Mouse (Mus musculus): Measurements from ENCODE around the gene Rab22a. TPM values are rescaled to one million over a fixed set of nuclear protein-coding genes. Genes with fewer than 3 reads are reported as not detected.
"Not testable (repeated sequence)": the region's sequence is repeated elsewhere in the genome, so short reads cannot be mapped to it uniquely, and the experiment has no call there.

Rab22a gene
- total RNA-seq, 2 experiments from 2014 or later: 30.1 to 30.2 TPM

DNA sequence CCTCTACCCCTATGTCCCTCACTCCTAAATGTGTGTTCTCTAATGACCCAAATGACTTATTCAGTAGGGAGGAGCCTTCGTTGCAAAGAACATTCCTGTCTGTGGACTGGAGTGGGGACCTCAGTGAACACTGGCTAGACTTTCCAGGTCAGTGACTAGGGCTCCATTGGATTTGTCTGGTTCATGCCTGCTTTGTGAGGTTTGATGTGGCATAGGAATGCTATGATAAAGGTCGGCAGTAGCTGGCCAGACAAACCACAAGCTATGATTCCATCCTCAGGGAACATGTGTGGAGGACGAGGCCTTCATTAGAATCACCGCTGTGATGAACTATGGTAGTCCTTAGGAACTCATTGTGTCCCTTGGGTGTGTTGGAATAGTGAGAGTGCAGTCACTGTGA is 5.2 kb downstream of the Rab22a start:
- no peak for DNase-seq
- intact Hi-C loops (cut with DNase I): loop anchor here (5.0 kb wide), 1 partner anchor 73 kb away; the partner anchor contains the start of gene Vapb

DNA sequence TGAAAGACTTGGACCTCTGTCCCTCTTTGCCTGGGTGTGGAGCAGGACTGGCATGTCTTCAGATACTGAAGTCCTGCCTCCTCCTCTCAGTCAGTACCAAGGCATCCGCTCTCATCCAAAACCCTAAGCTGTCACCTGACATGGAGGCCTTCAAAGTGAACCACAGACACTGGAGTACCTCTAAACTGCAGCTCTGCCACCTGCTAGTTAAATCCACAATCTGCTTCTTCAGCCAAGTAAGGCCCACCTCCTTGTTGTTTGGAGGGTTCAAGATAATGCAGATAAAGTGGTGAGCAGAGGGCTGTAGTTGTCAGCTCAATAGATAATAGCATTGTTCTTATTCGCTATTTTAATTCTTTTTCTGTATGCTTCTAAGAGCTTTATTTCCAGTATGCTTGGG is 5.7 kb downstream of the Rab22a start:
- DNase-seq: no peak
- intact Hi-C loops (cut with DNase I): no loop called here

DNA sequence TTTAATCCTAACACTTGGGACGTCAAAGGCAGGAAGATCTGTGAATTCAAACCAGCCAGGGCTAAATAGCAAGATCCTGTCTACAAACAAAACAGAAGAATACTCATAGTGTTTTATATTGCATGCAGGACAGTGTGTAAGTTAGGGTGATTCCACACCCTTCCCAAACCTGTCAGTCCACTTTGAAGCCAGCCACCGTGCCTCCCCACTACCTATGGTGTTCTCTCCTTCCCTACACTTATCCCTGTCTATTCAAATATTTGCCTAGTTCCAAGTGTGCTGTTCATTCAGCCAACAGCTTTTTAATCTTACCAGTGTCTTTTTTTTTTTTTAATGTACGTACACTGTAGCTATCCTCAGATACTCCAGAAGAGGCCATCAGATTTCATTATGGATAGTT is 7.3 kb downstream of the Rab22a start:
- intact Hi-C loops (cut with DNase I): no loop called here
- DNase-seq: no peak

DNA sequence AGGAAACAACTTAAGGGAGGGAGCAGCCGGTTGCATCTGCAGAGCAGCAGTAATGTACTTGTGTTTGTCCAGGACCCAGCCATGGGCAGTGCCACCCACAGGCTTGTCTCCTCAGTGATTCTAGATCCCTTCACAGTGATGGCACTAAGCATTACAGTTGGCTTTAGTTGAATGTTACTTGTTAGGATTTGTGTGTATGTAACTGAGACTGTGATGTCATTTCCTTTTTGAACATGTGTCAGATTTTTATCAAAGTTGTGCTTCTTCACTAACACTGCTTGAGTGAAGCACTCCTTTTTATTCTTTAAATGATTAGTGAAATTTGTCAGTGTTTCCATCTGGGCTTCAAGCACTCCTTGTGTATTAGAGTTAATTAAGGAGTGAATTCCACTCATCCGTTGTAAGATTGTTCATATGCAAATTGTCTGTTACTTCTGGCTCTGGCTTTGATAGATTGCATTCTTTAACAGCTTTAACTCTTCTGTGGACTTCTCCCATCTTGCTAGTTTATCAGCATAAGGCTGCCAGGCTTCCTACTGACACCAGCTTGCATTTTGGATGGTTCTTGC is 12.9 kb downstream of the Rab22a start:
- DNase-seq: no peak
- intact Hi-C loops (cut with DNase I): no loop called here

DNA sequence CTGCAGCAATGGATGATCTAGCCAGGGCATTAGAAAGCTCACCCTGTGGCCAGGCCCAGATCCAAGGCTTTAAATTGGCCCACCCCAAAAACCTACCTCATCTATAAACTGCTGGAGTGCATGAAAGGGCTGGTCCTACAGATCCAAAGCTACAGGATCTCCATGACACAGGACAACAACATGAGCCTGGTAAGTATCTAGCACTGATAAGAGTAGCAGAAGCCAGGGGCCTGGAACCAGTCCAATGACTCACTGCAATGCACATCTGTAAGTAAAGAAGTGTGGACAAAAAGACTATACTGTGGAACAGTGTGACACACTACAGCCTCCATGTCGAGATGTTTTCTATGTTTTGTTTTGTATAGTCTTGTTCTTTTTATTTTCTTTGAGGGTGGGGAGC is 13.9 kb downstream of the Rab22a start:
- intact Hi-C loops (cut with DNase I): no loop called here
- no peak for DNase-seq

DNA sequence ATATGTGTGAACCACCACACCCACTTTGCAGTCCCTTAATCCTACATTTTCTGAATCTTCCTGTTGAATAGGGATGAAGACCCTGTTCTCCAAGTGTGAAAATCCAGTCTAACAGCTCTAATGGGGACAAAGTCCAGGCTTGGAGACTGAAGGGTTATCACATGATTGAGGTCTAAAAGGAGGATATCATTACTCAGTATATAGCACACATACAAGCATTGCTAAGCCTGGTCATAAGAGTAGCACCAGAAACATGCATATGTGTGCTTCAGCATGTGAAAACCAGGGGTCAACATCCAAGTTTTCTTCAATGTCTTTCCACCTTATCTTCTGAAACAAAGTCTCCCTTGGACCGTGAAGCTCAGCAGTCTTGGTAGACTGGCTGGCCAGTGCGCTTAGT is 19.0 kb downstream of the Rab22a start:
- intact Hi-C loops (cut with DNase I): no loop called here
- no peak for DNase-seq

DNA sequence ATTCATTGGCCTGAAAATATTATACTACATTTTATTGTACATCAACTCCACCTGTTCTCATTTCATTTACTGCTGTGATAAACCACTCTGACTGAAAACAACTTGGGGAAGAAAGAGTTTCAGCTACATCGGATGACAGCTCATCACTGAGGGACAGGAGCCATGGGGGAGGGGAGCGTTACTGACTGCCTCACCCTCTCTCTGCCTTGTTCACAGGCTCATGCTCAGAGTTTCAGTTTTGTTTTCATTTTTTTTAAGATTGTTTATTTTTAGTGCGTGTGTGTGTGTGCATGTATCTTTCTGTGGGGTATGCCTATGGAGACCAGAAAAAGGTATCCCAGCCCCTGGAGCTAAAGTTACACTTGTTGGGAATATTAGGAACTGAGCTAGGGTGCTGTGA is 19.7 kb downstream of the Rab22a start:
- intact Hi-C loops (cut with DNase I): no loop called here
- DNase-seq: no peak

DNA sequence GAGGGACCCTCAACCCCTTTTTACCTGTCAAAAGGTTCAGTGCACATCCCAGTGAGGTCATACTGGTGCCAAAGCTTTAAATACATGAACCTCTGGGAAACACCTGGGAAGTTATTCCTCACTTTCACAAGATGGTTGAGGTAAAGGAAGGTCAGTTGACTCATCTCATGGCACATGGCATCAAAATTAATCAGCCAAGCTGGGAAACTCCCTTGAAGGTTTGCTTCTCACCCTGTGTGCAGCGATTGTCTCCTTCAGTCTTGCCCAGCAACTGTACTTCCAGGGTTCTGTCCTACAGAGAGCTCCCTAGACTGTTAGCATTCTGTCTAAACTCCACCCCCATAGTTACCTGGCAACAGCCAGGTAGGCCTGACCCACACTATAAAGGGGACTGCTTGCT is 20.6 kb downstream of the Rab22a start:
- intact Hi-C loops (cut with DNase I): no loop called here
- DNase-seq: no peak

DNA sequence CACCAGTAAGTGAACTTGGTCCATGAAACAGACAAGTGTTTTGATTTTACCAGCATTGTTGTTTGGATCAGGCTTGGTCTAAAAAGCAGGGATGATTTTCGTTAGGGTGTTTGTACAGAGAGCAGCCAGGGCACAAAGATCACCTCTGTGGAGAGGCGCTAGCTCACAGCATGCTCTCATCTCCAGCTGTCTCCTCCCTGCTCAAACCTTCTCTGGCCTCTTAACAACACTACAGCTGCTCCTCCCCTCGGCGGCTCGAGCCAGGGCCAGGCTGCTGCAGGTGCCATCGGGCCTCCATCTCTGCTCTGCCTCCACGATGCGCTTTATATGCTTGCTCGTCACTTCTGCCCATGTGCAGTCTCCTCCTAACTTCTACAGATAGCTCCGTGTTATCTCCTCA is 23.2 kb downstream of the Rab22a start:
- DNase-seq: peak; percentile 12 to 16
- intact Hi-C loops (cut with DNase I): no loop called here

DNA sequence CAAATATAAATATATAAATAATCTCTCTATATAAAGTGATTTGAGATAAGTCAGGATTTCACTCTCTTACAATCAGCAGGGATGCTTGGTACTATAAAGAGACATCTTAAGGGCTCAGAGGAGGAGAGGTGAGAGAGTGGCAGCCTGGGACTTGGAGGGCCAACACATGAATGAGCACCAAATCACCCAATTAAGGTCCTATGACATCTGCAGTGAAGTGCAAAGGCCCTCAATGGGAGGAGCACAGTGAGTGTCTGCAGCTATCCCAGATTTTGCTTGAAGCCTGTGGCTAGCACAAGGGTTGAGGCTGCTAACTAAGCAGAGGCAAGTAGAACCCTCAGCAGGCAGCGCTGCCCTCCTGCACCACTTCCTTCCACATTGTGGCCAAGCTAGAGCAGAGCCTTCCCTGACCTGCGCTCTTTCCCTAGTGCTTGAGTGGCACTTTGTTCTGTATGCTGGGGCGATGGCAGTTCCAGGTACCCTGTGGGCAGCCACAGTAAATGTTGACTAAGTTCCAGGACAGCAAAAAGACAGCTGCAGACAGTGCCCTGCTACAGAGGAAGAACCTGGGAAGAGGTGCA is 26.3 kb downstream of the Rab22a start:
- DNase-seq: no peak
- intact Hi-C loops (cut with DNase I): no loop called here

DNA sequence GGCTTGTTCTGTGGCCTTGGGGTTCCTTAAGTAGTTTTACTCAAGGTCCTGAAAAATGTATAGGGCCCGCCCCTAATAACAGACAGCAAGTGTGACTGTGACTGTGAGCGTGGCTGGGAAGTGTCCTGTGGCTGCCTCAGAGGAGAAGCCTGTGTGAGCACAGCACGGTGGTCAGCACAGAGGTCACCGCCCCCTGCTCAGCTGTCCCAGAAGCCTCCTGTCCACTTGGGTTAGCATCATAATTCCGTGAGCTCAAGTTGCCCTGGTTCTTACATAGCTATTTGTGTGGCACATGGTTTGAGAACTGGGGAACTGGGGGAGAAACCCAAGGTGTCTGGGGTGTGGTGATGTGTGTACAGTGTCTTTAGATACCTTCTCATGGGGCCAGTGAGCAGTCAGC is 27.8 kb downstream of the Rab22a start:
- intact Hi-C loops (cut with DNase I): no loop called here
- DNase-seq: no peak

DNA sequence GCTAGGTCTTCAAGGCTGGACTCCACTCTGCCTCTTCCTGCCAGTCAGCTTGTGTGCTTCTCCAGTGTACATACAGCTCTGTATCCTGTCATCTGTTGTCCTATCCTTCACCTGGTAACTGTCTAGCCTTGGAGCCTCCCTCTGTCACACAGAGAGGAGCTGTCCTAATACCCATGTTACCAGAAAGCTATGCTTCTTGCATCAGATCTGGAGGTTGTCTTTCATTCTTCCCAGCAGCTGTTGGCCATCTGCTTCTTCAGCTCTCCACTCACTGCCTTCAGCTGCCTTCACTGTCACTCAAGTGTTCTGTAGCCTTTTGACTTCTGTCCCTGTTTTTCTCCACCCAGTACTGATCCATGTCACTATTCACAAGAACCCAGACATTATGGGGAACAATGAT is 30.3 kb downstream of the Rab22a start:
- intact Hi-C loops (cut with DNase I): no loop called here
- no peak for DNase-seq

DNA sequence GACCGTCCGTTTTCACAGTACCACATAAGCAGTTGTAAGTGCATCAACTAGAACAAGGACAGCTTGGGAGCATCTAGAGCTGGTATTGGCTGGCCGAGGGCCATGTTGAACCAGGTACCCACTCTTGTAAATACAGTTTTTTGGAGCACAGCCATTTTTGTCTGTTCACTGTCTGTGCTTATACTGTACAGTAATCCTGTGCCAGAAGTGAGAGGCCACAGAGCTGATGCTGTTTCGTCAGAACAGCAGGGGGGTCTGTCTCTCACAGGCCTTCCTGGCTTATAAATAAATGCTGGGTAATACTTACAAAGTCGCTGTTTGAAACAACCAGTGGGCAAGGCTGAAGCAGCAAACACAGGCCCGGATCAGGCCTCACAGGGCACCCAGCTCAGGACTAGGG is 32.2 kb downstream of the Rab22a start:
- intact Hi-C loops (cut with DNase I): no loop called here
- DNase-seq: no peak

DNA sequence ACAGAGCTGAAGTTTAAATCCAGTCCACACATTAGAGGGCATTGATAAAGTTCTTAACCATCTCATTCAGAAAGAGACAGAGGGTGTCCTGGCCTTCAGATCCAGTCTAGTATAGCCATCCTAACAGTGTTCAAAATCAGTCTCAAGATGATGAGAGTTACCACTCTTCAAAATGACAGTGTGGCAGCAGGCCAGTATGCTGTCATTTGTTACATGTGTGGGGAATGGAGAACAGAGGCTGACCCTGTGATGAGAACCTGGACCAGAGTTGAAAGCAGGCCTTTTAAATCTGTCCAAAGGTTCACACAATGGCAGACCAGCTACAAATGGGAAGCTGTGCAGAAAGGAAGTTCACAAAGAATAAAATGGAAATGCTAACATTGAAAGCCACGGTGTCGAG is 33.1 kb downstream of the Rab22a start:
- intact Hi-C loops (cut with DNase I): no loop called here
- DNase-seq: peak in 1 of 2 experiments; percentile 54

DNA sequence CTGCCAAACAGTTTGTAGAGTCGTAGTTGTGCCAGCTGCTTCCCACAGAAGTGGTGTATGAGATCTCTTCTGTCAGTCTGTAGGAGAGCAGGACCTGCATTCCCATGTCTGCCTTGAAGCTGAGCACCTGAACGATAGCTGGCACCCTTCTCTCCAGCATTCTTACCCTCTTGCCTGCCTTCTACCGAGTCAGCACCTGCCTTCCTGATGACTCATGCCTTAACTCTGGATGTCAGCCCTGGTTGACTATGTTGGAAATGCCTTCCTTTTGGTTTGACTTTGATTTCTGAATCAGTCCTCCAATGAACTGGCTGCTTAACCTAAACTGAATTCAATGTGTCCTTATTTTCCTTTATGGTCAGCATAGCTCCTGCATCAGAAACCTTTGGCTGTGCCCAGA is 39.3 kb downstream of the Rab22a start:
- intact Hi-C loops (cut with DNase I): no loop called here
- DNase-seq: no peak

DNA sequence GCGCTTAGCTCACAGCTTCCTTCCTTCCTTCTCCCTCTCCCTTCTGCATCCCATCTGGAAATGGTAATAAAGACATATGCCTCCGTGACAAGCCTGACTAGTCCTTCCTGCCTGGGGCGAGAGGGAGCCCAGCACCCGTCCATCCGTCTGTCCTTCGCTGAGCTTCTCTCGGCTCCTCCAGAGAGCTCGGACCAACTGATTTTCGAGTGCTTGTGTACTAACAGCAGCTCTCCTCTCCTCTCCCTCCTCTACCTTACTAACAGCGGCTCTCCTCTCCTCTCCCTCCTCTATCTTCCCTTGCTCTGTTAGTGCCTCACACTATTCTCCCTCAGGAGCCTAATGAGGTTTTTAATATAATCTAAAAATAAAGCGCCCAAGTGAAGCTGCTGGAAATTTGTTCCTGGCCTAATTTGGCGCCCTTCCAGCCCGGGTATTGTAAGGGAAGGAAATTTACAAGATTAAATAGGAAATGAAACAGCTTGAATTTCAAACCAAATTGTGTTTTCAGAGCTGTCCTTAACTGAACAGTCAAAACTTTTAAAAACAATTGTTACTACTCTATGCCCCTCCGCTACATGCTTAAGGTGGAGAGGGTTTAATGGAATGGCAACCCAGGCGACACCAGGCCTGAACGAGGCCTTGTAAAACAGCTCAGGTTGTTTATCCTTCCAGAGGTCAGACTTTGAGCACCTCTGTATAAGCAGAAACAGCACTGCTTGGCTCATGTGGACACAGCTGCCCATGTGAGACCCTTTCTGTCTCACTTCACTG is 42.7 kb downstream of the Rab22a start:
- intact Hi-C loops (cut with DNase I): no loop called here
- peak; percentile 43 to 48 for DNase-seq

DNA sequence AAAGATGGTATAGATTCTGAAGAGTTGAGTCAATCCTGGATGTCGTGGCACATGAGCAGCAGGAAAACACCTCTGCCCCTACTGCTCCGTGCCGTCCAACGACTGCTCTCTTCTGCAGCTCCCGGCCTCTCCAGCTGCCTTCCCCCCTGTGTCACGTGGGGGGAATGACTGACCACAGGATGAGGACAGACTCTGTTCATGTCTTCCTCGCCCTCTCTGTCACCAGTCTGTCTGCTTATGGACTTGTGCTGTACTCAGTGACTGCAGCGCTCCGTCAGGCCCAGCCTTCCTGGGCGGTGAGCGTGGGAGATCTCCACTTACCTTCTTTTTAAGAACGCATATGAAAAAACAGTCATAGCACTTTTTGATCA is 43.3 kb downstream of the Rab22a start:
- intact Hi-C loops (cut with DNase I): no loop called here

DNA sequence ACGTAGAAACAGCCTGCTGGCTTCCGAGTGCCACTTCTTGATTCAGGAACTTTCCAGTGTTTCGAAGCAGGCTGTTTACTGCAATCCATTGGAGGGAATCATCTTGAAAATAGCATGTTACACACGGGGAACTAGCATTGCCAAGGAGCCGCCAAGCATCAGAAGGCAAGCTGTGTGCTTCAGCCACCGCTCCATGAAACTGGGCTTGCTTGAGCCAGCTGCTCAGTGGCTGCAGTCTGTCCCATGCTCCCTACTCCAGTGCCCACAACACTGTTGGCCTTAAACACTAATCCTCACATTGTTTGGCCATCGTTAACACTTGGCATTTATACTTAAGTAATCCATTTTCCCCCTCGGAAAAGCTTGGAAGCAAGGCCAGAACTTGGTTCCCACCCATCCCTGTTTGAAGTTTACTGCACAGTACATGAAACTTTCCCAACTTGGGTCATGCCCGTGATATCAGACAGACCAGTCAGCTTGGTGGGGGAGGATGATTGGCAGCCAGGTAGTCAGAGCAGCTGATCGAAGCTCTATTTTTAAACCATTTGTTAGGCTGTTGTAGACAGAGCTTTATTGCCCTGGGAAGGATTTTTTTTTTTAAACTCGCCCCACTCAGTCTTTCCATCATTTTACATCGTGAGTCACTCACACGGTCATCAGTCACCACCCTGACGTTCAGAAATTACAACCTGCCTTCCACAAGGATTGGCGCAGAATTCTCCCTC is 46.4 kb downstream of the Rab22a start:
- intact Hi-C loops (cut with DNase I): no loop called here
- DNase-seq: no peak

More for the DNA sequence above, 43.3 kb downstream of the Rab22a start:
- no peak for DNase-seq

DNA sequence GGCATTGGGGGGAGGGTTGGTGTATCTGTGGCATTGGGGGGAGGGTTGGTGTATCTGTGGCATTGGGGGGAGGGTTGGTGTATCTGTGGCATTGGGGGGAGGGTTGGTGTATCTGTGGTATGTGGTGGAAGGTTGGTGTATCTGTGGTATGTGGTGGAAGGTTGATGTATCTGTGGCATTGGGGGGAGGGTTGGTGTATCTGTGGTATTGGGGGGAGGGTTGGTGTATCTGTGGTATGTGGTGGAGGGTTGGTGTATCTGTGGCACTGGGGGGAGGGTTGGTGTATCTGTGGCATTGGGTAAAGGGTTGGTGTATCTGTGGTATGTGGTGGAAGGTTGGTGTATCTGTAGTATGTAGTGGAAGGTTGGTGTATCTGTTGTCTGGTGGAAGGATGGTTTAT is 48.1 kb downstream of the Rab22a start:
- intact Hi-C loops (cut with DNase I): loop anchor here (1.0 kb wide), 1 partner anchor 90 kb away; no protein-coding TSS in a partner anchor
- DNase-seq: not testable (repeated sequence)

DNA sequence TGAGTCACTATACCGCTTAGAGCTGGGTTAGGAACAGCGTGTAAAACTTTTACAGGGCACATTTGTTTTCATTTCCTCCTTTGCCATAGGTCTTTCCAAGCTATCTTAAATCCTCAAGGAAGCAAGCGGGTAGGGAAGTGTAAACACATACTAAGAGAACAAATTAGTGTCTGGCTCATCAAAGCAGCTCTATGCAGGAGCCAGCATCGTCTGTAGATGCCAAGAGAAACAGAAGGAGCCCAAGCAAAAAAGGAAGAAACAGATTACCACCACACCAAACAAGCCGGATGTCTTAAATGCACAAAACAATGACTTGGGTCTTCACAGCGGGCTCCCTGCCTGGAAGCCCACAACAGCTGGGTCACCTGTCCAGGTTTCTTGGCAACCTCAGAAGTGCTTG is 50.6 kb downstream of the Rab22a start:
- intact Hi-C loops (cut with DNase I): no loop called here
- no peak for DNase-seq

DNA sequence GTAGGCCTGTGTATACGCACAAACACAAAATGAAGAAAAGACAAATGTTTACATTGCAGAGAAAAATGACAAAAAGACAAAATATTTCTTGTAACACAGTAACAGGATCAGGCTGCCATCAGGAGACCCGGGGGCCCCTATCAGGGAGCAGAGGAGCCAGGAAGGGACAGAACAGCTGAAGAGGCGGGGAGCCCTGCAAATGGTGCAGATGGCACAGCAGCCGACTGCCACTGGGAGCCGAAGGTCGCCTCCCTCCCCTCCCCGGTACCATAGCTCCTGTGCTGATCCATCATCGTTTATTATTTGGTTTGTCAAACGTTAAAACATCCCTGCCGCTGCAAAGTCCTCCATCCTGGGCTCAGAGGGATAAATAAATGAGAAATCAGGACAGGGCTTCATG is 53.1 kb downstream of the Rab22a start:
- no peak for DNase-seq
- intact Hi-C loops (cut with DNase I): no loop called here
